9 mouse cellular contexts compared by ENCODE assay signal in the genomic region with DNA sequence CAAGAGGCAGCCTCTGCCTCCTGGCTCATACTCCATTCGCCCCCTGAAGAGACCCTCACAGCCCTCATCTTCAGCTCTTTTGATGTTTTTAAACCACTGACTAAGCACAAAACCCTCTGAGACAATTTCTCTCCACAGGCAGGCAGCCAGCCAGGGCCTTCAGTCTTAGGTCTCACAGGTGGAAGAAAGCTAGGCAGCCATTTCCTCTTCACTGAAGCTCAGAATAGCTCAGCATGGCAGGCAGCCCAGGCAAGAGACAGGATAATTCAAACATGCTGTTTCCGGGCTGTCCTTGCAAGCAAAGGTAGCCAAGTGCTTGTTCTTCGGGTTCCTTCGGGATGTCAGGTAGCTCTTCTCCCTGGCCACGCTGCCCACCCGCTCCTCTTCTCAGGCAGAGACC. TPM values are rescaled to one million over a fixed set of nuclear protein-coding genes. Genes with fewer than 3 reads are reported as not detected.
DNase-seq lines count a peak whose midpoint lies in the region; ATAC-seq lines count a peak whose summit lies in the region.
"Had no signal": no experiment of that assay in that cellular context is flagged by ENCODE, and none has a peak within 500 bp of the region (broad histone marks: within the 10 kb centered on the region; RNA-seq: fewer than 3 reads in every experiment).

No protein-coding gene starts in this region.

- H3K4me1 ChIP-seq in intestine, embryonic 16.5 days (ENCODE audit: control insufficient read depth, insufficient read depth, low read length): no peaks in the 10 kb centered on the region
- H3K4me1 ChIP-seq in intestine, embryonic 15.5 days (replicated peaks): 0 out of 2 replicates have a peak, but pooled peaks cover 4% of the 10 kb centered on the region
- H3K4me1 ChIP-seq in heart, embryonic 16.5 days (ENCODE audit: control insufficient read depth, insufficient read depth, low read length): peaks cover 22% of the 10 kb centered on the region

- H3K9me3 ChIP-seq in intestine, embryonic 16.5 days (ENCODE audit: control insufficient read depth, low read length): no peaks in the 10 kb centered on the region
- no peaks in the 10 kb centered on the region for H3K9me3 ChIP-seq in intestine, embryonic 15.5 days
- H3K9me3 ChIP-seq in heart, embryonic 16.5 days (replicated peaks; ENCODE audit: control insufficient read depth, low read length): no peaks in the 10 kb centered on the region
- H3K9me3 ChIP-seq: G1E had no signal

- 0 out of 2 replicates have a peak overlapping the region, but pooled peaks have one; percentile 14 for H3K27ac ChIP-seq in intestine, embryonic 16.5 days (ENCODE audit: low read length)
- no peak overlapping the region for H3K27ac ChIP-seq in intestine, embryonic 15.5 days
- peak overlapping the region; percentile 61 for H3K27ac ChIP-seq in heart, embryonic 16.5 days (ENCODE audit: low read length)

- H3K9ac ChIP-seq in intestine, embryonic 16.5 days (ENCODE audit: low read depth, low read length): no peak overlapping the region
- H3K9ac ChIP-seq in intestine, embryonic 15.5 days: no peak overlapping the region
- H3K9ac ChIP-seq in heart, embryonic 16.5 days (ENCODE audit: low read length): no peak overlapping the region

- no peak for ATAC-seq in intestine, embryonic 16.5 days
- no peak for ATAC-seq in intestine, embryonic 15.5 days
- ATAC-seq in heart, embryonic 16.5 days (replicated peaks; ENCODE audit: extremely low read depth, insufficient read depth, low FRiP score): no peak

- WGBS in intestine, embryonic 16.5 days: 78% methylated on average over 6 of the region's 6 CpGs
- WGBS in intestine, embryonic 15.5 days: 85% methylated on average over 6 of the region's 6 CpGs
- 70% methylated on average over 6 of the region's 6 CpGs for WGBS in heart, embryonic 16.5 days

- DNase-seq in cerebellum, adult 9-10 months: peak; percentile 92
- DNase-seq in left cerebral cortex, postnatal 4 days: peak; percentile 34
- DNase-seq in skeletal muscle tissue, adult 2 months (ENCODE audit: low read depth, low spot score): peak; percentile 57
- DNase-seq in spleen, postnatal 10 days (ENCODE audit: low spot score in 2 of 2): no peak
- DNase-seq in embryo, embryonic 9.5 days (ENCODE audit: extremely low spot score): no peak

- no peak overlapping the region for H3K4me2 ChIP-seq in intestine, embryonic 16.5 days (ENCODE audit: low read depth, low read length)
- no peak overlapping the region for H3K4me2 ChIP-seq in intestine, embryonic 15.5 days (replicated peaks)
- H3K4me2 ChIP-seq in heart, embryonic 16.5 days (ENCODE audit: low read depth, low read length): no peak overlapping the region

- H3K4me3 ChIP-seq in intestine, embryonic 16.5 days (ENCODE audit: low read length): no peak overlapping the region
- H3K4me3 ChIP-seq in intestine, embryonic 15.5 days (replicated peaks): no peak overlapping the region
- no peak overlapping the region for H3K4me3 ChIP-seq in heart, embryonic 16.5 days (ENCODE audit: low read length)

- H3K27me3 ChIP-seq in intestine, embryonic 16.5 days (replicated peaks; ENCODE audit: control insufficient read depth, insufficient read depth, low read length): no peaks in the 10 kb centered on the region
- H3K27me3 ChIP-seq in intestine, embryonic 15.5 days (replicated peaks): no peaks in the 10 kb centered on the region
- no peaks in the 10 kb centered on the region for H3K27me3 ChIP-seq in heart, embryonic 16.5 days (ENCODE audit: control insufficient read depth, insufficient read depth, low read length)

- H3K36me3 ChIP-seq in intestine, embryonic 16.5 days (ENCODE audit: control insufficient read depth, insufficient read depth, low read length): no peaks in the 10 kb centered on the region
- H3K36me3 ChIP-seq in intestine, embryonic 15.5 days: no peaks in the 10 kb centered on the region
- no peaks in the 10 kb centered on the region for H3K36me3 ChIP-seq in heart, embryonic 16.5 days (ENCODE audit: control insufficient read depth, insufficient read depth)

- intact Hi-C loops in left cerebral cortex, postnatal 4 days (cut with DNase I): no loop called here

RNA-seq across cellular contexts. Expression of gene Mtss1l, which starts 50.0 kb away (rescaled TPM):
- 3.3 and 4.0 TPM in 2 replicates for polyA plus RNA-seq in intestine, embryonic 16.5 days (2015; fragmentation: Nextera tagmentation; extraction: Ambion mirVana)
- 8.0 and 9.6 TPM in 2 replicates for polyA plus RNA-seq in intestine, embryonic 15.5 days (2015; fragmentation: Nextera tagmentation; extraction: Ambion mirVana)
- 4.5 and 6.6 TPM in 2 replicates for polyA plus RNA-seq in heart, embryonic 16.5 days (2015; fragmentation: Nextera tagmentation; extraction: Ambion mirVana)
- total RNA-seq in left cerebral cortex, postnatal 4 days (2021): 100 to 1,000 TPM; 315 to 327 TPM

RNA-seq across cellular contexts. Expression of gene Vac14, which starts 52.9 kb away (rescaled TPM):
- 20.1 and 22.4 TPM in 2 replicates for polyA plus RNA-seq in intestine, embryonic 16.5 days (2015; fragmentation: Nextera tagmentation; extraction: Ambion mirVana)
- 22.4 and 23.1 TPM in 2 replicates for polyA plus RNA-seq in intestine, embryonic 15.5 days (2015; fragmentation: Nextera tagmentation; extraction: Ambion mirVana)
- polyA plus RNA-seq in heart, embryonic 16.5 days (2015; fragmentation: Nextera tagmentation; extraction: Ambion mirVana): 15.1 and 15.9 TPM in 2 replicates
- total RNA-seq in left cerebral cortex, postnatal 4 days (2021): 10 to 100 TPM; 47.3 to 49.0 TPM

Comparison
In these comparisons a context has a peak if more than half of its experiments do, and no peak if none do; other contexts are left out.
1. DNase-seq: peak in cerebellum, adult 9-10 months (single experiment), left cerebral cortex, postnatal 4 days (single experiment) and skeletal muscle tissue, adult 2 months (single experiment); none in spleen, postnatal 10 days (0 of 2) and embryo, embryonic 9.5 days (single experiment).